In the genomic region with DNA sequence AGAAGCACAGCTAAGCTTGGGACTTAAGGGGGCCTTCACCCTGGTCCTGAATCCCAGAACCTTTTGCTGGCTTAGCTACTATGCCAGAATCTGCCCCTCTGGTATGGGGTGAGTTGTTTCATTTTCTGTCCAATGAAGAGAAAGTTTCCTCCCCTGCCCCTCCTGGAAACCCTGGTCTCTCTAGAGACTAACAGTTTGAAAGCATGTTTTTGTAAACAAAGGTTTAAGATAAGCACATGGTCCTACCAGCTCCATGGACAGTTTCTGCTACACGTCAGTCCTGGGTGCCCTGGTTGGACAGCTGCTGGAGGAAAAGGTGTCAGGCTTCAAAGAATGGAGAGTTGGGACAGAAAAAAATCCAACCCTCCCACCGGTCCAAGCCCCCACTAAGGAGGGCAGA, we compare ENCODE assay signal across 8 mouse cellular contexts. TPM values are rescaled to one million over a fixed set of nuclear protein-coding genes. Genes with fewer than 3 reads are reported as not detected.
DNase-seq lines count a peak whose midpoint lies in the region; ATAC-seq and TF ChIP-seq lines count a peak whose summit lies in the region.

No protein-coding gene starts in this region.

- H3K9me3 ChIP-seq in kidney, embryonic 14.5 days (ENCODE audit: control insufficient read depth, low read length) = no peaks in the 10 kb centered on the region
- no peaks in the 10 kb centered on the region for H3K9me3 ChIP-seq in hindbrain, postnatal 0 days (ENCODE audit: low read length)
- H3K9me3 ChIP-seq in midbrain, embryonic 14.5 days (ENCODE audit: control insufficient read depth, low read length) = no peaks in the 10 kb centered on the region

- no peak for DNase-seq in kidney, adult 18-20 months
- DNase-seq in hindbrain, postnatal 0 days (ENCODE audit: low spot score) = no peak
- DNase-seq in midbrain, embryonic 14.5 days = no peak
- no peak for DNase-seq in urinary bladder, postnatal 25 days (ENCODE audit: low spot score)
- DNase-seq in left cerebral cortex, postnatal 25 days (ENCODE audit: low spot score in 2 of 2) = no peak
- DNase-seq in urinary bladder, postnatal 36 days (ENCODE audit: low spot score in 2 of 2) = no peak

- no peak overlapping the region for H3K27ac ChIP-seq in kidney, embryonic 14.5 days (ENCODE audit: low read depth, low read length)
- H3K27ac ChIP-seq in cortical plate, adult 2 months (ENCODE audit: insufficient read depth, low read length) = no peak overlapping the region
- no peak overlapping the region for H3K27ac ChIP-seq in hindbrain, postnatal 0 days
- H3K27ac ChIP-seq in midbrain, embryonic 14.5 days (replicated peaks; ENCODE audit: low read depth, low read length) = no peak overlapping the region

- peaks cover 25% of the 10 kb centered on the region for H3K36me3 ChIP-seq in kidney, embryonic 14.5 days (ENCODE audit: control insufficient read depth, insufficient read depth, low read length)
- peaks cover 29% of the 10 kb centered on the region; the same call in 1 of the 2 replicates for H3K36me3 ChIP-seq in hindbrain, postnatal 0 days (ENCODE audit: insufficient read depth, low read length)
- H3K36me3 ChIP-seq in midbrain, embryonic 14.5 days (ENCODE audit: control insufficient read depth, insufficient read depth, low read length) = peaks cover 38% of the 10 kb centered on the region

- 58% methylated on average over 2 of the region's 2 CpGs for WGBS in kidney, embryonic 14.5 days
- WGBS in hindbrain, postnatal 0 days = 79% methylated on average over 2 of the region's 2 CpGs
- WGBS in midbrain, embryonic 14.5 days = 88% methylated on average over 2 of the region's 2 CpGs

- peak overlapping the region; percentile 88; the same call in 1 of the 2 replicates for H3K4me3 ChIP-seq in kidney, embryonic 14.5 days (ENCODE audit: low read length)
- H3K4me3 ChIP-seq in cortical plate, adult 2 months (ENCODE audit: insufficient read depth, low read length) = peak overlapping the region; percentile 93; the same call in 1 of the 2 replicates
- no peak overlapping the region for H3K4me3 ChIP-seq in hindbrain, postnatal 0 days (ENCODE audit: low read length)
- 0 out of 2 replicates have a peak overlapping the region, but pooled peaks have one; percentile 71 for H3K4me3 ChIP-seq in midbrain, embryonic 14.5 days (replicated peaks; ENCODE audit: low read depth, low read length)

- H3K4me2 ChIP-seq in kidney, embryonic 14.5 days (replicated peaks; ENCODE audit: low read depth, low read length) = no peak overlapping the region; the same call in 1 of the 2 replicates
- H3K4me2 ChIP-seq in hindbrain, postnatal 0 days (ENCODE audit: low read depth, low read length) = peak overlapping the region; percentile 99
- H3K4me2 ChIP-seq in midbrain, embryonic 14.5 days (ENCODE audit: low read length) = peak overlapping the region; percentile 80

- peak overlapping the region; percentile 78; the same call in 1 of the 2 replicates for H3K9ac ChIP-seq in kidney, embryonic 14.5 days (ENCODE audit: low read depth, low read length)
- peak overlapping the region; percentile 95; the same call in 1 of the 2 replicates for H3K9ac ChIP-seq in hindbrain, postnatal 0 days (replicated peaks; ENCODE audit: low read length)
- H3K9ac ChIP-seq in midbrain, embryonic 14.5 days (replicated peaks; ENCODE audit: low read length) = no peak overlapping the region

- intact Hi-C loops in left cerebral cortex, postnatal 25 days (cut with DNase I) = no loop called here

- no peaks in the 10 kb centered on the region for H3K27me3 ChIP-seq in kidney, embryonic 14.5 days (ENCODE audit: control insufficient read depth, insufficient read depth, low read length)
- no peaks in the 10 kb centered on the region for H3K27me3 ChIP-seq in hindbrain, postnatal 0 days (ENCODE audit: insufficient read depth, low read length)
- H3K27me3 ChIP-seq in midbrain, embryonic 14.5 days (ENCODE audit: control insufficient read depth, insufficient read depth, low read length) = no peaks in the 10 kb centered on the region

- no peak for TF ChIP-seq CTCF in cortical plate, adult 2 months (IDR thresholded peaks at IDR 0.05; ENCODE audit: extremely low read depth, insufficient read depth, low read length)
- no peak for TF ChIP-seq CTCF in hindbrain, postnatal 0 days (IDR thresholded peaks at IDR 0.05; ENCODE audit: low read depth)

- TF ChIP-seq POLR2A in cortical plate, adult 2 months (IDR thresholded peaks at IDR 0.05; ENCODE audit: extremely low read depth, insufficient read depth, low read length) = no peak

- no peak for ATAC-seq in kidney, embryonic 14.5 days (ENCODE audit: low FRiP score, low TSS enrichment)
- no peak for ATAC-seq in hindbrain, postnatal 0 days
- ATAC-seq in midbrain, embryonic 14.5 days (ENCODE audit: low FRiP score, low TSS enrichment) = no peak

- H3K4me1 ChIP-seq in kidney, embryonic 14.5 days (ENCODE audit: control insufficient read depth, insufficient read depth, low read length) = peaks cover 9% of the 10 kb centered on the region
- peaks cover 3% of the 10 kb centered on the region; the same call in 1 of the 2 replicates for H3K4me1 ChIP-seq in cortical plate, adult 2 months (ENCODE audit: control insufficient read depth, insufficient read depth, low read length)
- H3K4me1 ChIP-seq in hindbrain, postnatal 0 days (ENCODE audit: insufficient read depth, low read length) = peaks cover 12% of the 10 kb centered on the region
- H3K4me1 ChIP-seq in midbrain, embryonic 14.5 days (ENCODE audit: control insufficient read depth, insufficient read depth, low read length) = peaks cover 19% of the 10 kb centered on the region

RNA-seq across cellular contexts. Expression of gene Ankzf1, which starts 1.4 kb away (rescaled TPM):
- 16.7 and 21.1 TPM in 2 replicates for polyA plus RNA-seq in kidney, embryonic 14.5 days (2014; fragmentation: Nextera tagmentation; extraction: Ambion mirVana)
- 47.4 and 54.1 TPM in 2 replicates for polyA plus RNA-seq in cortical plate, adult 2 months (2012; rRNA removed)
- 17.9 and 30.2 TPM in 2 replicates for total RNA-seq in hindbrain, postnatal 0 days (2014; rRNA removed)
- polyA plus RNA-seq in hindbrain, postnatal 0 days (2015; fragmentation: Nextera tagmentation; extraction: Ambion mirVana) = 14.1 and 17.0 TPM in 2 replicates
- 18.1 and 19.7 TPM in 2 replicates for polyA plus RNA-seq in midbrain, embryonic 14.5 days (2014; fragmentation: Nextera tagmentation; extraction: Ambion mirVana)
- 10 to 100 TPM; 21.9 to 27.8 TPM for total RNA-seq in left cerebral cortex, postnatal 25 days (2021)

RNA-seq across cellular contexts. Expression of gene Atg9a, which starts 1.4 kb away (rescaled TPM):
- polyA plus RNA-seq in kidney, embryonic 14.5 days (2014; fragmentation: Nextera tagmentation; extraction: Ambion mirVana) = 18.5 and 26.0 TPM in 2 replicates
- polyA plus RNA-seq in cortical plate, adult 2 months (2012; rRNA removed) = 124 and 129 TPM in 2 replicates
- total RNA-seq in hindbrain, postnatal 0 days (2014; rRNA removed) = 132 and 155 TPM in 2 replicates
- 60.3 and 62.8 TPM in 2 replicates for polyA plus RNA-seq in hindbrain, postnatal 0 days (2015; fragmentation: Nextera tagmentation; extraction: Ambion mirVana)
- polyA plus RNA-seq in midbrain, embryonic 14.5 days (2014; fragmentation: Nextera tagmentation; extraction: Ambion mirVana) = 40.7 and 47.8 TPM in 2 replicates
- 100 to 1,000 TPM; 134 to 137 TPM for total RNA-seq in left cerebral cortex, postnatal 25 days (2021)

RNA-seq across cellular contexts. Expression of gene Abcb6, which starts 10.4 kb away (rescaled TPM):
- polyA plus RNA-seq in kidney, embryonic 14.5 days (2014; fragmentation: Nextera tagmentation; extraction: Ambion mirVana) = 19.4 and 23.8 TPM in 2 replicates
- 23.8 and 25.7 TPM in 2 replicates for polyA plus RNA-seq in cortical plate, adult 2 months (2012; rRNA removed)
- total RNA-seq in hindbrain, postnatal 0 days (2014; rRNA removed) = 51.5 and 52.0 TPM in 2 replicates
- polyA plus RNA-seq in hindbrain, postnatal 0 days (2015; fragmentation: Nextera tagmentation; extraction: Ambion mirVana) = 40.4 and 45.9 TPM in 2 replicates
- polyA plus RNA-seq in midbrain, embryonic 14.5 days (2014; fragmentation: Nextera tagmentation; extraction: Ambion mirVana) = 35.5 and 36.3 TPM in 2 replicates
- total RNA-seq in left cerebral cortex, postnatal 25 days (2021) = 10 to 100 TPM; 22.5 to 24.8 TPM

RNA-seq across cellular contexts. Expression of gene Glb1l, which starts 20.0 kb away (rescaled TPM):
- polyA plus RNA-seq in kidney, embryonic 14.5 days (2014; fragmentation: Nextera tagmentation; extraction: Ambion mirVana) = 18.1 and 34.4 TPM in 2 replicates
- polyA plus RNA-seq in cortical plate, adult 2 months (2012; rRNA removed) = 20.4 and 21.2 TPM in 2 replicates
- total RNA-seq in hindbrain, postnatal 0 days (2014; rRNA removed) = 14.8 and 15.3 TPM in 2 replicates
- polyA plus RNA-seq in hindbrain, postnatal 0 days (2015; fragmentation: Nextera tagmentation; extraction: Ambion mirVana) = 15.5 TPM in 2 replicates
- 14.2 and 24.2 TPM in 2 replicates for polyA plus RNA-seq in midbrain, embryonic 14.5 days (2014; fragmentation: Nextera tagmentation; extraction: Ambion mirVana)
- total RNA-seq in left cerebral cortex, postnatal 25 days (2021) = 10 to 100 TPM; 14.3 to 15.4 TPM

RNA-seq across cellular contexts. Expression of gene Stk16, which starts 20.1 kb away (rescaled TPM):
- 125 and 129 TPM in 2 replicates for polyA plus RNA-seq in kidney, embryonic 14.5 days (2014; fragmentation: Nextera tagmentation; extraction: Ambion mirVana)
- 159 and 172 TPM in 2 replicates for polyA plus RNA-seq in cortical plate, adult 2 months (2012; rRNA removed)
- total RNA-seq in hindbrain, postnatal 0 days (2014; rRNA removed) = 84.8 and 105 TPM in 2 replicates
- polyA plus RNA-seq in hindbrain, postnatal 0 days (2015; fragmentation: Nextera tagmentation; extraction: Ambion mirVana) = 103 and 112 TPM in 2 replicates
- 120 and 144 TPM in 2 replicates for polyA plus RNA-seq in midbrain, embryonic 14.5 days (2014; fragmentation: Nextera tagmentation; extraction: Ambion mirVana)
- 10 to 100 TPM; 92.2 to 94.4 TPM for total RNA-seq in left cerebral cortex, postnatal 25 days (2021)
